Mouse (Mus musculus) urinary bladder, postnatal 0 days (tissue): ENCODE data around the gene Gm6710. TPM values are rescaled to one million over a fixed set of nuclear protein-coding genes. Genes with fewer than 3 reads are reported as not detected.

Source experiments
- polyA plus RNA-seq: library from polyadenylated mRNA; unstranded; fragments of >200 nt; fragmentation: Nextera tagmentation; extraction: Ambion mirVana; gene quantifications from 2 replicates; pipeline ENCODE4 v1.2.1, GENCODE M21; 2015

The Gm6710 gene
- polyA plus RNA-seq = 21.3 and 24.2 TPM in 2 replicates

GRCm38 (mm10) chr2:175869024-175869423 is at the start of gene Gm6710:
Gene Gm6710, plus strand, starts transcription at chr2:175869219.

Other genes starting within 250 kb of the Gm6710 start
- gene Gm11007, start 225.2 kb upstream of the Gm6710 start, polyA plus RNA-seq = not detected in 2 replicates
- gene Zfp969, start 165.6 kb upstream of the Gm6710 start, polyA plus RNA-seq = 50.1 and 51.3 TPM in 2 replicates
- gene Gm2007, start 127.7 kb upstream of the Gm6710 start, polyA plus RNA-seq = not detected in 2 replicates
- gene Gm14288, start 68.1 kb upstream of the Gm6710 start, polyA plus RNA-seq = 1.6 and 2.7 TPM in 2 replicates
- gene Zfp966, start 61.9 kb downstream of the Gm6710 start, polyA plus RNA-seq = 0.80 and 1.2 TPM in 2 replicates
- 13.3 and 20.0 TPM in 2 replicates for gene Gm2026, start 96.1 kb downstream of the Gm6710 start, polyA plus RNA-seq